Mouse (Mus musculus): ENCODE results near the gene F7. TPM values are rescaled to one million over a fixed set of nuclear protein-coding genes. Genes with fewer than 3 reads are reported as not detected.
"Not testable (repeated sequence)": the region's sequence is repeated elsewhere in the genome, so short reads cannot be mapped to it uniquely, and the experiment has no call there.

The F7 gene
- polyA plus RNA-seq, 1 experiment = 0.04 TPM

GRCm38 (mm10) chr8:13050550-13050949, 24.7 kb downstream of the F7 start:
- H3K4me1 ChIP-seq (ENCODE audit: control insufficient read depth) = peaks cover 18% of the 10 kb centered on the region
- no peak for TF ChIP-seq TAL1 (IDR thresholded peaks at IDR 0.05; ENCODE audit: low read length)
- TF ChIP-seq GATA1 (IDR thresholded peaks at IDR 0.05; ENCODE audit: low read length) = no peak
- no peaks in the 10 kb centered on the region for H3K27me3 ChIP-seq (ENCODE audit: control insufficient read depth)
- H3K36me3 ChIP-seq (ENCODE audit: control insufficient read depth) = peaks cover 13% of the 10 kb centered on the region; the same call in 1 of the 2 replicates
- no peaks in the 10 kb centered on the region for H3K9me3 ChIP-seq (ENCODE audit: control insufficient read depth, low read length)
- no peak overlapping the region for H3K4me3 ChIP-seq (replicated peaks)

- Histone ChIP-seq H3K4me3 (replicated peaks) (no peak overlapping the region), H3K27me3 (ENCODE audit: control insufficient read depth) (no peaks in the 10 kb centered on the region), H3K9me3 (ENCODE audit: control insufficient read depth, low read length) (no peaks in the 10 kb centered on the region), H3K4me1 (ENCODE audit: control insufficient read depth) (peaks cover 2% of the 10 kb centered on the region), H3K36me3 (ENCODE audit: control insufficient read depth) (no peaks in the 10 kb centered on the region; the same call in 1 of the 2 replicates)
- TF ChIP-seq TAL1 (IDR thresholded peaks at IDR 0.05; ENCODE audit: low read length) = no peak
These were observed 31.5 kb downstream of the F7 start for GRCm38 (mm10) chr8:13057351-13057750.

- Histone ChIP-seq H3K9me3 (ENCODE audit: control insufficient read depth, low read length) (no peaks in the 10 kb centered on the region), H3K36me3 (ENCODE audit: control insufficient read depth) (peaks cover 8% of the 10 kb centered on the region; the same call in 1 of the 2 replicates), H3K27me3 (ENCODE audit: control insufficient read depth) (no peaks in the 10 kb centered on the region), H3K4me3 (replicated peaks) (peak within 1 kb of the TSS; percentile 56), H3K4me1 (ENCODE audit: control insufficient read depth) (peaks cover 10% of the 10 kb centered on the region)
- no peak for TF ChIP-seq GATA1 (IDR thresholded peaks at IDR 0.05; ENCODE audit: low read length)
- no peak for TF ChIP-seq TAL1 (IDR thresholded peaks at IDR 0.05; ENCODE audit: low read length)
These were observed 34.8 kb downstream of the F7 start, which contains the start of gene Proz for GRCm38 (mm10) chr8:13060441-13061150. Gene Proz, plus strand, starts transcription at chr8:13060914.

GRCm38 (mm10) chr8:13063112-13063511, 37.3 kb downstream of the F7 start:
- Histone ChIP-seq H3K27me3 (ENCODE audit: control insufficient read depth) (no peaks in the 10 kb centered on the region), H3K4me1 (ENCODE audit: control insufficient read depth) (peaks cover 10% of the 10 kb centered on the region), H3K36me3 (ENCODE audit: control insufficient read depth) (peaks cover 12% of the 10 kb centered on the region; the same call in 1 of the 2 replicates), H3K4me3 (replicated peaks) (no peak overlapping the region), H3K9me3 (ENCODE audit: control insufficient read depth, low read length) (no peaks in the 10 kb centered on the region)
- TF ChIP-seq TAL1 (IDR thresholded peaks at IDR 0.05; ENCODE audit: low read length) = no peak
- no peak for TF ChIP-seq GATA1 (IDR thresholded peaks at IDR 0.05; ENCODE audit: low read length)

- no peaks in the 10 kb centered on the region for H3K9me3 ChIP-seq (ENCODE audit: control insufficient read depth, low read length)
- no peak overlapping the region for H3K4me3 ChIP-seq (replicated peaks)
- no peaks in the 10 kb centered on the region for H3K27me3 ChIP-seq (ENCODE audit: control insufficient read depth)
- H3K4me1 ChIP-seq (ENCODE audit: control insufficient read depth) = no peaks in the 10 kb centered on the region; the same call in 1 of the 2 replicates
- peaks cover 55% of the 10 kb centered on the region for H3K36me3 ChIP-seq (ENCODE audit: control insufficient read depth)
- TF ChIP-seq GATA1 (IDR thresholded peaks at IDR 0.05; ENCODE audit: low read length) = no peak
These were observed 47.4 kb downstream of the F7 start for GRCm38 (mm10) chr8:13073255-13073654.

GRCm38 (mm10) chr8:13075044-13075443, 49.2 kb downstream of the F7 start:
- no peaks in the 10 kb centered on the region; the same call in 1 of the 2 replicates for H3K4me1 ChIP-seq (ENCODE audit: control insufficient read depth)
- TF ChIP-seq TAL1 (IDR thresholded peaks at IDR 0.05; ENCODE audit: low read length) (no peak), GATA1 (IDR thresholded peaks at IDR 0.05; ENCODE audit: low read length) (no peak)
- no peaks in the 10 kb centered on the region for H3K27me3 ChIP-seq (ENCODE audit: control insufficient read depth)
- H3K4me3 ChIP-seq (replicated peaks) = no peak overlapping the region
- peaks cover 73% of the 10 kb centered on the region for H3K36me3 ChIP-seq (ENCODE audit: control insufficient read depth)
- H3K9me3 ChIP-seq (ENCODE audit: control insufficient read depth, low read length) = no peaks in the 10 kb centered on the region

- not testable (repeated sequence) for H3K4me3 ChIP-seq (replicated peaks); H3K9me3 ChIP-seq (ENCODE audit: control insufficient read depth, low read length); H3K4me1 ChIP-seq (ENCODE audit: control insufficient read depth); H3K27me3 ChIP-seq (ENCODE audit: control insufficient read depth)
- peaks cover 78% of the 10 kb centered on the region for H3K36me3 ChIP-seq (ENCODE audit: control insufficient read depth)
These were observed 49.7 kb downstream of the F7 start for GRCm38 (mm10) chr8:13075579-13075978.

GRCm38 (mm10) chr8:13077542-13077941, 51.7 kb downstream of the F7 start:
- Histone ChIP-seq H3K9me3 (ENCODE audit: control insufficient read depth, low read length) (no peaks in the 10 kb centered on the region), H3K4me1 (ENCODE audit: control insufficient read depth) (no peaks in the 10 kb centered on the region; the same call in 1 of the 2 replicates), H3K36me3 (ENCODE audit: control insufficient read depth) (peaks cover 97% of the 10 kb centered on the region), H3K27me3 (ENCODE audit: control insufficient read depth) (no peaks in the 10 kb centered on the region), H3K4me3 (replicated peaks) (no peak overlapping the region)
- no peak for TF ChIP-seq TAL1 (IDR thresholded peaks at IDR 0.05; ENCODE audit: low read length)
- TF ChIP-seq GATA1 (IDR thresholded peaks at IDR 0.05; ENCODE audit: low read length) = no peak

Other genes with a start within 250 kb of the F7 start
- 0.01 and 0.05 TPM in 2 replicates for gene Mcf2l, start 152.2 kb upstream of the F7 start, polyA plus RNA-seq (2012)
- gene F10, start 11.3 kb downstream of the F7 start, polyA plus RNA-seq (2012) = 0.06 TPM in 1 of 2 replicates, not detected in the other
- 0.02 and 0.07 TPM in 2 replicates for gene Proz, start 34.9 kb downstream of the F7 start, polyA plus RNA-seq (2012)
- gene Pcid2, start 79.4 kb downstream of the F7 start, polyA plus RNA-seq (2012) = 0.54 and 1.6 TPM in 2 replicates
- gene Cul4a, start 79.6 kb downstream of the F7 start, polyA plus RNA-seq (2012) = 2.4 and 3.6 TPM in 2 replicates
- 11.0 and 19.7 TPM in 2 replicates for gene Lamp1, start 133.1 kb downstream of the F7 start, polyA plus RNA-seq (2012)
- 1.5 and 2.9 TPM in 2 replicates for gene Grtp1, start 174.6 kb downstream of the F7 start, polyA plus RNA-seq (2012)
- not detected in 2 replicates for gene Adprhl1, start 228.1 kb downstream of the F7 start, polyA plus RNA-seq (2012)

Measured in erythroblast, embryonic 14.5 days (primary cell).